Mouse (Mus musculus) heart, embryonic 10.5 days (tissue): ENCODE results near the gene Fbxo11. TPM values are rescaled to one million over a fixed set of nuclear protein-coding genes. Genes with fewer than 3 reads are reported as not detected.
A peak's percentile ranks its signal among the peaks of the same experiment; 100 is the strongest.

Experiments
- DNase-seq: peaks from one replicate; pipeline ENCODE4 v3.0.0-alpha.2; 2017; ENCODE audit warnings: low spot score
- H3K27ac ChIP-seq: fragments of 300-500 bp; sonication (generic); 2 replicates; pipeline ENCODE4 v1.5.1; 2016; ENCODE audit warnings: mild to moderate bottlenecking
- H3K27me3 ChIP-seq: fragments of 300-500 bp; sonication (generic); 2 replicates; pipeline ENCODE4 v1.6.1; 2016; ENCODE audit warnings: mild to moderate bottlenecking; ENCODE audit not compliant: poor library complexity, insufficient read depth, severe bottlenecking
- H3K36me3 ChIP-seq: fragments of 300-500 bp; sonication (generic); 2 replicates; pipeline ENCODE4 v1.6.1; 2016; ENCODE audit warnings: mild to moderate bottlenecking, moderate library complexity
- H3K4me1 ChIP-seq: fragments of 300-500 bp; sonication (generic); 2 replicates; pipeline ENCODE4 v1.6.1; 2016; ENCODE audit warnings: mild to moderate bottlenecking
- H3K4me3 ChIP-seq: fragments of 300-500 bp; sonication (generic); 2 replicates; pipeline ENCODE4 v1.5.1; 2016; ENCODE audit warnings: mild to moderate bottlenecking, moderate library complexity
- H3K9me3 ChIP-seq: fragments of 300-500 bp; sonication (generic); 2 replicates; pipeline ENCODE4 v1.6.1; 2016; ENCODE audit warnings: mild to moderate bottlenecking, moderate library complexity
- WGBS: fragments of 180-500 bp; shearing (Covaris S2); methylation state at CpG from one replicate; pipeline ENCODE4 v1.1.7; 2016; 5-methylcytosine and 5-hydroxymethylcytosine counted together
- polyA plus RNA-seq: library from polyadenylated mRNA; unstranded; fragments of >200 nt; fragmentation: Nextera tagmentation; extraction: Ambion mirVana; gene quantifications from 2 replicates; pipeline ENCODE4 v1.2.1, GENCODE M21; 2016

The Fbxo11 gene
- 11.0 TPM in 2 replicates for polyA plus RNA-seq

- no peaks in the 10 kb centered on the region for H3K9me3 ChIP-seq
- peaks cover 7% of the 10 kb centered on the region; the same call in 1 of the 2 replicates for H3K4me1 ChIP-seq
- H3K4me3 ChIP-seq = peak within 1 kb of the TSS; percentile 99
- peak within 1 kb of the TSS; percentile 99 for H3K27ac ChIP-seq
- 0 out of 2 replicates have a peak, but pooled peaks cover under 1% of the 10 kb centered on the region for H3K36me3 ChIP-seq
- H3K27me3 ChIP-seq = no peaks in the 10 kb centered on the region
- 3% methylated on average over 65 of the region's 112 CpGs for WGBS
- peak; percentile 80 for DNase-seq
Observed at GRCm38 (mm10) chr17:88065031-88065800, at the start of gene Fbxo11. Gene Fbxo11 (minus strand): TSS chr17:88065291.

- Histone ChIP-seq H3K27ac (no peak overlapping the region), H3K36me3 (no peaks in the 10 kb centered on the region), H3K9me3 (no peaks in the 10 kb centered on the region), H3K4me1 (no peaks in the 10 kb centered on the region), H3K27me3 (no peaks in the 10 kb centered on the region), H3K4me3 (no peak overlapping the region)
- DNase-seq = no peak
- 89% methylated on average over 10 of the region's 10 CpGs for WGBS
Observed at GRCm38 (mm10) chr17:88113883-88114229, 48.8 kb upstream of the Fbxo11 start.

GRCm38 (mm10) chr17:88113015-88113882, 48.2 kb upstream of the Fbxo11 start:
- no peaks in the 10 kb centered on the region for H3K4me1 ChIP-seq
- H3K36me3 ChIP-seq = no peaks in the 10 kb centered on the region
- H3K4me3 ChIP-seq = no peak overlapping the region
- H3K27ac ChIP-seq = no peak overlapping the region
- H3K9me3 ChIP-seq = no peaks in the 10 kb centered on the region
- H3K27me3 ChIP-seq = no peaks in the 10 kb centered on the region
- WGBS = 84% methylated on average over 12 of the region's 12 CpGs
- DNase-seq = no peak

GRCm38 (mm10) chr17:88111865-88112645, 47.0 kb upstream of the Fbxo11 start:
- Histone ChIP-seq H3K9me3 (no peaks in the 10 kb centered on the region), H3K27me3 (no peaks in the 10 kb centered on the region), H3K4me1 (no peaks in the 10 kb centered on the region), H3K4me3 (no peak overlapping the region), H3K27ac (no peak overlapping the region), H3K36me3 (no peaks in the 10 kb centered on the region)
- no peak for DNase-seq
- WGBS = 66% methylated on average over 10 of the region's 10 CpGs

GRCm38 (mm10) chr17:88111081-88111796, 46.1 kb upstream of the Fbxo11 start:
- WGBS = 85% methylated on average over 12 of the region's 12 CpGs
- Histone ChIP-seq H3K27ac (no peak overlapping the region), H3K9me3 (no peaks in the 10 kb centered on the region), H3K27me3 (no peaks in the 10 kb centered on the region), H3K4me1 (no peaks in the 10 kb centered on the region), H3K4me3 (no peak overlapping the region), H3K36me3 (no peaks in the 10 kb centered on the region)
- DNase-seq = no peak

GRCm38 (mm10) chr17:88107708-88108107, 42.6 kb upstream of the Fbxo11 start:
- Histone ChIP-seq H3K9me3 (no peaks in the 10 kb centered on the region), H3K27ac (no peak overlapping the region), H3K4me3 (no peak overlapping the region), H3K36me3 (no peaks in the 10 kb centered on the region), H3K27me3 (no peaks in the 10 kb centered on the region), H3K4me1 (no peaks in the 10 kb centered on the region)
- 81% methylated on average over 4 of the region's 4 CpGs for WGBS
- no peak for DNase-seq

GRCm38 (mm10) chr17:88106365-88106764, 41.3 kb upstream of the Fbxo11 start:
- H3K36me3 ChIP-seq = no peaks in the 10 kb centered on the region
- H3K9me3 ChIP-seq = no peaks in the 10 kb centered on the region
- DNase-seq = no peak
- H3K4me3 ChIP-seq = no peak overlapping the region
- no peak overlapping the region for H3K27ac ChIP-seq
- no peaks in the 10 kb centered on the region for H3K27me3 ChIP-seq
- WGBS = 89% methylated on average over 9 of the region's 9 CpGs
- H3K4me1 ChIP-seq = no peaks in the 10 kb centered on the region

- H3K27me3 ChIP-seq = no peaks in the 10 kb centered on the region
- no peak for DNase-seq
- no peak overlapping the region for H3K27ac ChIP-seq
- H3K4me1 ChIP-seq = no peaks in the 10 kb centered on the region
- H3K4me3 ChIP-seq = no peak overlapping the region
- no peaks in the 10 kb centered on the region for H3K36me3 ChIP-seq
- no peaks in the 10 kb centered on the region for H3K9me3 ChIP-seq
- 69% methylated on average over 7 of the region's 7 CpGs for WGBS
Observed at GRCm38 (mm10) chr17:88102597-88102996, 37.5 kb upstream of the Fbxo11 start.

- no peaks in the 10 kb centered on the region for H3K36me3 ChIP-seq
- 85% methylated on average over 7 of the region's 9 CpGs for WGBS
- no peak for DNase-seq
- H3K4me3 ChIP-seq = no peak overlapping the region
- H3K4me1 ChIP-seq = no peaks in the 10 kb centered on the region
- no peaks in the 10 kb centered on the region for H3K27me3 ChIP-seq
- no peaks in the 10 kb centered on the region for H3K9me3 ChIP-seq
- no peak overlapping the region for H3K27ac ChIP-seq
Observed at GRCm38 (mm10) chr17:88098181-88098852, 33.2 kb upstream of the Fbxo11 start.

- no peak for DNase-seq
- no peaks in the 10 kb centered on the region for H3K36me3 ChIP-seq
- H3K9me3 ChIP-seq = no peaks in the 10 kb centered on the region
- H3K4me3 ChIP-seq = no peak overlapping the region
- no peaks in the 10 kb centered on the region for H3K4me1 ChIP-seq
- H3K27me3 ChIP-seq = no peaks in the 10 kb centered on the region
- no peak overlapping the region for H3K27ac ChIP-seq
- 80% methylated on average over 3 of the region's 3 CpGs for WGBS
Observed at GRCm38 (mm10) chr17:88097543-88097942, 32.5 kb upstream of the Fbxo11 start.

- Histone ChIP-seq H3K9me3 (no peaks in the 10 kb centered on the region), H3K27ac (no peak overlapping the region), H3K36me3 (no peaks in the 10 kb centered on the region), H3K4me3 (no peak overlapping the region), H3K27me3 (no peaks in the 10 kb centered on the region), H3K4me1 (no peaks in the 10 kb centered on the region)
- DNase-seq = no peak
- 80% methylated on average over 12 of the region's 12 CpGs for WGBS
Observed at GRCm38 (mm10) chr17:88096809-88097399, 31.8 kb upstream of the Fbxo11 start.
